Mouse (Mus musculus) ES-Bruce4 (cell line): ENCODE measurements at regions not wholly inside any gene's neighbourhood (a gene's known extent, or its start where the extent isn't known, plus 50 kb on each side); places are given as distances from the start of the nearest gene placed in this dataset.
A peak's percentile ranks its signal among the peaks of the same experiment; 100 is the strongest.

ENCODE experiments used
- H3K27ac ChIP-seq: 2 replicates; pipeline ENCODE4 v1.5.1; 2012; ENCODE audit warnings: low read length, inconsistent platforms; ENCODE audit not compliant: insufficient read depth
- H3K27me3 ChIP-seq: 2 replicates; pipeline ENCODE4 v1.6.1; 2012; ENCODE audit warnings: mild to moderate bottlenecking, low read length, inconsistent platforms; ENCODE audit not compliant: control insufficient read depth, poor library complexity, insufficient read depth, severe bottlenecking
- H3K36me3 ChIP-seq: 2 replicates; pipeline ENCODE4 v1.6.1; 2012; ENCODE audit warnings: inconsistent platforms, mild to moderate bottlenecking, low read length, moderate library complexity; ENCODE audit not compliant: control insufficient read depth, poor library complexity, insufficient read depth, severe bottlenecking
- H3K4me1 ChIP-seq: one replicate; pipeline ENCODE4 v1.8.1; 2011; ENCODE audit warnings: low read length; ENCODE audit not compliant: control insufficient read depth, insufficient read depth
- H3K4me3 ChIP-seq: 2 replicates; pipeline ENCODE4 v1.5.1; 2011; ENCODE audit warnings: low read depth, mild to moderate bottlenecking, low read length
- H3K9ac ChIP-seq: 2 replicates; pipeline ENCODE4 v1.6.1; 2012; ENCODE audit warnings: low read depth, mild to moderate bottlenecking, inconsistent platforms; ENCODE audit not compliant: poor library complexity, severe bottlenecking
- H3K9me3 ChIP-seq: replicated peaks from 2 replicates; pipeline ENCODE4 v1.6.1; 2012; ENCODE audit warnings: mild to moderate bottlenecking, low read length, inconsistent platforms; ENCODE audit not compliant: control insufficient read depth, poor library complexity, insufficient read depth, severe bottlenecking
- CTCF ChIP-seq: IDR thresholded peaks from one replicate; pipeline ENCODE4 v1.8.1; 2011; ENCODE audit warnings: low read depth, low read length
- EP300 ChIP-seq: IDR thresholded peaks from 2 replicates; pipeline ENCODE4 v1.6.1; 2011; ENCODE audit warnings: low read depth, low read length; ENCODE audit not compliant: insufficient read depth
- POLR2A ChIP-seq: IDR thresholded peaks from one replicate; pipeline ENCODE4 v1.8.1; 2011; ENCODE audit warnings: low read length; ENCODE audit not compliant: insufficient read depth

GRCm38 (mm10) chr15:85667906-85668590, 66.7 kb upstream of the Ppara start:
- H3K4me1 ChIP-seq: no peaks in the 10 kb centered on the region
- no peak overlapping the region for H3K4me3 ChIP-seq
- no peak overlapping the region for H3K9ac ChIP-seq
- no peak for TF ChIP-seq CTCF
- no peak for TF ChIP-seq EP300
- no peak for TF ChIP-seq POLR2A
- peaks cover 5% of the 10 kb centered on the region; the same call in 1 of the 2 replicates for H3K27me3 ChIP-seq
- H3K27ac ChIP-seq: no peak overlapping the region
- no peaks in the 10 kb centered on the region for H3K36me3 ChIP-seq
- no peaks in the 10 kb centered on the region for H3K9me3 ChIP-seq

GRCm38 (mm10) chr15:85668871-85669651, 65.7 kb upstream of the Ppara start:
- Histone ChIP-seq H3K27me3 (peaks cover 5% of the 10 kb centered on the region; the same call in 1 of the 2 replicates), H3K9ac (no peak overlapping the region), H3K4me1 (no peaks in the 10 kb centered on the region), H3K36me3 (no peaks in the 10 kb centered on the region), H3K4me3 (no peak overlapping the region), H3K27ac (no peak overlapping the region), H3K9me3 (no peaks in the 10 kb centered on the region)
- TF ChIP-seq POLR2A (no peak), CTCF (no peak), EP300 (no peak)

DNA sequence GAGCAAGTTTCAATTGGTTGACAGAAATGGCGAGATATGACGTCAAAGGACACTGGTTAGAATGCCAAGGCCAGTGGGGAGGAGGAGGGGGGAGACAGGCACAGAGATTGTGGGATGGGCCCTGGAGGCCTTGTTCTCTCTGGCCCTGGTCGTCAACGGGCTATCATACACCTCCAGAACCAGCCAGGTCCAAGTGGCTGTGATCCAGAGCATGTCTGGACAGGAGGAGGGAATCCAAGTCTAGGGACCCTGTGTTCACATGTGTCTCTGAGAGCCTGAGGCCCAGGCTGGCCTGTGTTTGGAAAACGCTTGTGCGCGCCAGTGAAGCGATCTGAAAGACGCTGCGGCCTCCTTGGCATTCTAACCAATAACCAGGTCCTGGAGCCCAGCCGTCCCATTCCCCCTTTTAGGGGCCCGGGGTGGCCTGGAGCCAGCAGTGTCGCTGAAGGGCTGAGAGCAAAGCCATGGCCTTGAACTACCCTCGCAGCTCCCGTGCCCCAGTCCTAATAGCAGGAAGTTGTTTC, 65.1 kb upstream of the Ppara start:
- Histone ChIP-seq H3K36me3 (no peaks in the 10 kb centered on the region), H3K9ac (peak overlapping the region; percentile 72), H3K27me3 (peaks cover 5% of the 10 kb centered on the region; the same call in 1 of the 2 replicates), H3K9me3 (no peaks in the 10 kb centered on the region), H3K27ac (no peak overlapping the region), H3K4me3 (peak overlapping the region; percentile 92), H3K4me1 (no peaks in the 10 kb centered on the region)
- TF ChIP-seq EP300: no peak
- TF ChIP-seq CTCF: no peak
- TF ChIP-seq POLR2A: no peak

- H3K27ac ChIP-seq: no peak overlapping the region
- peaks cover 5% of the 10 kb centered on the region; the same call in 1 of the 2 replicates for H3K27me3 ChIP-seq
- H3K4me3 ChIP-seq: peak overlapping the region; percentile 92
- no peaks in the 10 kb centered on the region for H3K4me1 ChIP-seq
- H3K9me3 ChIP-seq: no peaks in the 10 kb centered on the region
- TF ChIP-seq CTCF (no peak), EP300 (no peak), POLR2A (no peak)
- H3K36me3 ChIP-seq: no peaks in the 10 kb centered on the region
- peak overlapping the region; percentile 72 for H3K9ac ChIP-seq
Measured at GRCm38 (mm10) chr15:85670176-85670788, 64.5 kb upstream of the Ppara start.

GRCm38 (mm10) chr15:85670789-85671700, 63.7 kb upstream of the Ppara start:
- Histone ChIP-seq H3K9ac (peak overlapping the region; percentile 72), H3K27ac (no peak overlapping the region), H3K4me3 (peak overlapping the region; percentile 92), H3K27me3 (peaks cover 5% of the 10 kb centered on the region; the same call in 1 of the 2 replicates), H3K4me1 (no peaks in the 10 kb centered on the region), H3K9me3 (no peaks in the 10 kb centered on the region), H3K36me3 (no peaks in the 10 kb centered on the region)
- TF ChIP-seq POLR2A (no peak), CTCF (no peak), EP300 (no peak)
